Mouse (Mus musculus): ENCODE data around the gene Tspan7. TPM values are rescaled to one million over a fixed set of nuclear protein-coding genes. Genes with fewer than 3 reads are reported as not detected.

The Tspan7 gene
- polyA plus RNA-seq, 1 experiment = 71.2 TPM

GRCm38 (mm10) chrX:10479031-10479886 lies 5.7 kb upstream of the Tspan7 start:
- WGBS = 75% methylated on average over 10 of the region's 10 CpGs
- Histone ChIP-seq H3K27me3 (ENCODE audit: control insufficient read depth, insufficient read depth, low read length) (no peaks in the 10 kb centered on the region), H3K4me1 (ENCODE audit: control insufficient read depth, insufficient read depth, insufficient read length, low read length) (peaks cover 5% of the 10 kb centered on the region; the same call in 1 of the 2 replicates), H3K27ac (ENCODE audit: insufficient read depth, low read depth, low read length) (peak overlapping the region; percentile 51; the same call in 1 of the 2 replicates), H3K4me3 (ENCODE audit: low read depth, low read length) (no peak overlapping the region), H3K36me3 (ENCODE audit: control insufficient read depth, insufficient read depth, low read length) (no peaks in the 10 kb centered on the region)
- no peak for TF ChIP-seq CTCF (IDR thresholded peaks at IDR 0.05; ENCODE audit: extremely low read depth, insufficient read length, insufficient replicate concordance, low read depth, low read length)

- Histone ChIP-seq H3K27ac (ENCODE audit: insufficient read depth, low read depth, low read length) (peak overlapping the region; percentile 51; the same call in 1 of the 2 replicates), H3K27me3 (ENCODE audit: control insufficient read depth, insufficient read depth, low read length) (no peaks in the 10 kb centered on the region), H3K4me1 (ENCODE audit: control insufficient read depth, insufficient read depth, insufficient read length, low read length) (peaks cover 5% of the 10 kb centered on the region; the same call in 1 of the 2 replicates), H3K36me3 (ENCODE audit: control insufficient read depth, insufficient read depth, low read length) (no peaks in the 10 kb centered on the region), H3K4me3 (ENCODE audit: low read depth, low read length) (no peak overlapping the region)
- 48% methylated on average over 4 of the region's 4 CpGs for WGBS
- TF ChIP-seq CTCF (IDR thresholded peaks at IDR 0.05; ENCODE audit: extremely low read depth, insufficient read length, insufficient replicate concordance, low read depth, low read length) (no peak), POLR2A (IDR thresholded peaks at IDR 0.05; ENCODE audit: low read depth, low read length) (no peak)
Observed at GRCm38 (mm10) chrX:10479943-10480342, 5.0 kb upstream of the Tspan7 start.

GRCm38 (mm10) chrX:10485664-10486211 lies 780 bp downstream of the Tspan7 start:
- Histone ChIP-seq H3K4me3 (ENCODE audit: low read depth, low read length) (peak overlapping the region; percentile 95), H3K27ac (ENCODE audit: insufficient read depth, low read depth, low read length) (peak overlapping the region; percentile 51), H3K27me3 (ENCODE audit: control insufficient read depth, insufficient read depth, low read length) (no peaks in the 10 kb centered on the region), H3K36me3 (ENCODE audit: control insufficient read depth, insufficient read depth, low read length) (no peaks in the 10 kb centered on the region), H3K4me1 (ENCODE audit: control insufficient read depth, insufficient read depth, insufficient read length, low read length) (0 out of 2 replicates have a peak, but pooled peaks cover 2% of the 10 kb centered on the region)
- TF ChIP-seq POLR2A (IDR thresholded peaks at IDR 0.05; ENCODE audit: low read depth, low read length) (no peak), CTCF (IDR thresholded peaks at IDR 0.05; ENCODE audit: extremely low read depth, insufficient read length, insufficient replicate concordance, low read depth, low read length) (peak; percentile 5; the same call in 1 of the 2 replicates)
- whole genome bisulfite sequencing = 11% methylated on average over 27 of the region's 27 CpGs

GRCm38 (mm10) chrX:10498580-10498979 lies 13.6 kb downstream of the Tspan7 start:
- peaks cover 7% of the 10 kb centered on the region; the same call in 1 of the 2 replicates for H3K4me1 ChIP-seq (ENCODE audit: control insufficient read depth, insufficient read depth, insufficient read length, low read length)
- no peaks in the 10 kb centered on the region for H3K36me3 ChIP-seq (ENCODE audit: control insufficient read depth, insufficient read depth, low read length)
- TF ChIP-seq CTCF (IDR thresholded peaks at IDR 0.05; ENCODE audit: extremely low read depth, insufficient read length, insufficient replicate concordance, low read depth, low read length) (no peak), POLR2A (IDR thresholded peaks at IDR 0.05; ENCODE audit: low read depth, low read length) (no peak)
- H3K4me3 ChIP-seq (ENCODE audit: low read depth, low read length) = no peak overlapping the region
- 40% methylated on average over 2 of the region's 2 CpGs for WGBS
- H3K27ac ChIP-seq (ENCODE audit: insufficient read depth, low read depth, low read length) = peak overlapping the region; percentile 89
- no peaks in the 10 kb centered on the region for H3K27me3 ChIP-seq (ENCODE audit: control insufficient read depth, insufficient read depth, low read length)

GRCm38 (mm10) chrX:10502616-10503015 lies 17.7 kb downstream of the Tspan7 start:
- Histone ChIP-seq H3K36me3 (ENCODE audit: control insufficient read depth, insufficient read depth, low read length) (no peaks in the 10 kb centered on the region), H3K4me3 (ENCODE audit: low read depth, low read length) (no peak overlapping the region), H3K27ac (ENCODE audit: insufficient read depth, low read depth, low read length) (no peak overlapping the region), H3K4me1 (ENCODE audit: control insufficient read depth, insufficient read depth, insufficient read length, low read length) (peaks cover 6% of the 10 kb centered on the region; the same call in 1 of the 2 replicates), H3K27me3 (ENCODE audit: control insufficient read depth, insufficient read depth, low read length) (no peaks in the 10 kb centered on the region)
- 35% methylated on average over 2 of the region's 2 CpGs for WGBS
- TF ChIP-seq CTCF (IDR thresholded peaks at IDR 0.05; ENCODE audit: extremely low read depth, insufficient read length, insufficient replicate concordance, low read depth, low read length) = no peak
- no peak for TF ChIP-seq POLR2A (IDR thresholded peaks at IDR 0.05; ENCODE audit: low read depth, low read length)

- Histone ChIP-seq H3K27me3 (ENCODE audit: control insufficient read depth, insufficient read depth, low read length) (no peaks in the 10 kb centered on the region), H3K4me3 (ENCODE audit: low read depth, low read length) (no peak overlapping the region), H3K36me3 (ENCODE audit: control insufficient read depth, insufficient read depth, low read length) (no peaks in the 10 kb centered on the region), H3K27ac (ENCODE audit: insufficient read depth, low read depth, low read length) (no peak overlapping the region), H3K4me1 (ENCODE audit: control insufficient read depth, insufficient read depth, insufficient read length, low read length) (no peaks in the 10 kb centered on the region; the same call in 1 of the 2 replicates)
- WGBS = 49% methylated on average over 5 of the region's 5 CpGs
- TF ChIP-seq CTCF (IDR thresholded peaks at IDR 0.05; ENCODE audit: extremely low read depth, insufficient read length, insufficient replicate concordance, low read depth, low read length) (no peak), POLR2A (IDR thresholded peaks at IDR 0.05; ENCODE audit: low read depth, low read length) (no peak)
Observed at GRCm38 (mm10) chrX:10514417-10514816, 29.5 kb downstream of the Tspan7 start.

- Histone ChIP-seq H3K4me1 (ENCODE audit: control insufficient read depth, insufficient read depth, insufficient read length, low read length) (no peaks in the 10 kb centered on the region; the same call in 1 of the 2 replicates), H3K27me3 (ENCODE audit: control insufficient read depth, insufficient read depth, low read length) (no peaks in the 10 kb centered on the region), H3K36me3 (ENCODE audit: control insufficient read depth, insufficient read depth, low read length) (no peaks in the 10 kb centered on the region), H3K27ac (ENCODE audit: insufficient read depth, low read depth, low read length) (no peak overlapping the region), H3K4me3 (ENCODE audit: low read depth, low read length) (no peak overlapping the region)
- 56% methylated on average over 3 of the region's 3 CpGs for WGBS
- TF ChIP-seq CTCF (IDR thresholded peaks at IDR 0.05; ENCODE audit: extremely low read depth, insufficient read length, insufficient replicate concordance, low read depth, low read length) (no peak), POLR2A (IDR thresholded peaks at IDR 0.05; ENCODE audit: low read depth, low read length) (no peak)
Observed at GRCm38 (mm10) chrX:10514971-10515370, 30.0 kb downstream of the Tspan7 start.
